Mouse (Mus musculus) hindbrain, postnatal 0 days (tissue): Measurements from ENCODE around the gene Manbal. TPM values are rescaled to one million over a fixed set of nuclear protein-coding genes. Genes with fewer than 3 reads are reported as not detected.

Experiments used
- ATAC-seq: fragments of 200-750 bp; cut with Nextera tagmentation; 2 replicates; pipeline ENCODE4 v1.8.0; 2017; ENCODE audit warnings: mild to moderate bottlenecking, moderate TSS enrichment, moderate library complexity
- DNase-seq: peaks from one replicate; pipeline ENCODE4 v3.0.0-alpha.2; 2015; ENCODE audit warnings: low spot score
- H3K27ac ChIP-seq: fragments of 300-500 bp; sonication (generic); 2 replicates; pipeline ENCODE4 v1.5.1; 2014; ENCODE audit warnings: mild to moderate bottlenecking
- H3K27me3 ChIP-seq: fragments of 300-500 bp; sonication (generic); 2 replicates; pipeline ENCODE4 v1.6.1; 2014; ENCODE audit warnings: low read length, mixed read lengths; ENCODE audit not compliant: insufficient read depth
- H3K36me3 ChIP-seq: fragments of 300-500 bp; sonication (generic); 2 replicates; pipeline ENCODE4 v1.6.1; 2014; ENCODE audit warnings: low read length, mixed read lengths; ENCODE audit not compliant: insufficient read depth
- H3K4me1 ChIP-seq: fragments of 300-500 bp; sonication (generic); 2 replicates; pipeline ENCODE4 v1.6.1; 2014; ENCODE audit warnings: antibody characterized with exemption, low read length, mixed read lengths; ENCODE audit not compliant: insufficient read depth
- H3K4me2 ChIP-seq: fragments of 300-500 bp; sonication (generic); 2 replicates; pipeline ENCODE4 v1.6.1; 2014; ENCODE audit warnings: low read depth, mild to moderate bottlenecking, low read length, moderate library complexity, mixed read lengths
- H3K4me3 ChIP-seq: fragments of 300-500 bp; sonication (generic); 2 replicates; pipeline ENCODE4 v1.5.1; 2014; ENCODE audit warnings: low read length
- H3K9ac ChIP-seq: fragments of 300-500 bp; sonication (generic); replicated peaks from 2 replicates; pipeline ENCODE4 v1.6.1; 2014; ENCODE audit warnings: mild to moderate bottlenecking, low read length, moderate library complexity, mixed read lengths
- H3K9me3 ChIP-seq: fragments of 300-500 bp; sonication (generic); 2 replicates; pipeline ENCODE4 v1.6.1; 2016; ENCODE audit warnings: low read length, mixed read lengths
- CTCF ChIP-seq: IDR thresholded peaks from 2 replicates; pipeline ENCODE4 v1.5.1; 2016; ENCODE audit warnings: antibody characterized with exemption, control low read depth, low read depth
- WGBS: fragments of 180-500 bp; shearing (Covaris S2); extraction: QIAGEN DNeasy Blood & Tissue Kit; methylation state at CpG from one replicate; pipeline ENCODE4 v1.1.7; 2014; 5-methylcytosine and 5-hydroxymethylcytosine counted together
- polyA plus RNA-seq: library from polyadenylated mRNA; unstranded; fragments of >200 nt; fragmentation: Nextera tagmentation; extraction: Ambion mirVana; gene quantifications from 2 replicates; pipeline ENCODE4 v1.2.1, GENCODE M21; 2015
- total RNA-seq: library from RNA; depleted of rRNA; stranded (reverse); fragments of >200 nt; gene quantifications from 2 replicates; pipeline ENCODE4 v1.2.3, GENCODE M21; 2014

Gene Manbal
- total and polyA plus RNA-seq, 2 experiments from 2014 or later: 74.4 to 135 TPM

- H3K27ac ChIP-seq: peak overlapping the region; percentile 81
- no peaks in the 10 kb centered on the region for H3K36me3 ChIP-seq
- no peaks in the 10 kb centered on the region for H3K9me3 ChIP-seq
- no peak for TF ChIP-seq CTCF
- H3K27me3 ChIP-seq: no peaks in the 10 kb centered on the region
- no peak overlapping the region for H3K9ac ChIP-seq
- peaks cover 17% of the 10 kb centered on the region for H3K4me1 ChIP-seq
- 23% methylated on average over 5 of the region's 5 CpGs for WGBS
- no peak for ATAC-seq
- peak; percentile 35 for DNase-seq
- no peak overlapping the region for H3K4me3 ChIP-seq
- H3K4me2 ChIP-seq: no peak overlapping the region
These were observed 25.0 kb upstream of the Manbal start for GRCm38 (mm10) chr2:157342328-157342926.

- Histone ChIP-seq H3K27ac (peak overlapping the region; percentile 81; the same call in 1 of the 2 replicates), H3K4me2 (no peak overlapping the region), H3K27me3 (no peaks in the 10 kb centered on the region), H3K4me3 (no peak overlapping the region), H3K9ac (no peak overlapping the region), H3K36me3 (no peaks in the 10 kb centered on the region), H3K9me3 (no peaks in the 10 kb centered on the region), H3K4me1 (peaks cover 25% of the 10 kb centered on the region)
- 62% methylated on average over 6 of the region's 6 CpGs for WGBS
- ATAC-seq (no peak), DNase-seq (no peak)
- no peak for TF ChIP-seq CTCF
These were observed 24.1 kb upstream of the Manbal start for GRCm38 (mm10) chr2:157343337-157343736.

GRCm38 (mm10) chr2:157347361-157348159, 19.8 kb upstream of the Manbal start, which contains the start of gene Ghrh:
Gene Ghrh, minus strand, starts transcription at chr2:157347506.
- Histone ChIP-seq H3K9me3 (no peaks in the 10 kb centered on the region), H3K4me2 (peak within 1 kb of the TSS; percentile 27; the same call in 1 of the 2 replicates), H3K27ac (peak within 1 kb of the TSS; percentile 93), H3K4me1 (peaks cover 30% of the 10 kb centered on the region), H3K9ac (peak within 1 kb of the TSS; percentile 38), H3K27me3 (no peaks in the 10 kb centered on the region), H3K36me3 (no peaks in the 10 kb centered on the region), H3K4me3 (no peak within 1 kb of the TSS)
- WGBS: 18% methylated on average over 26 of the region's 26 CpGs
- TF ChIP-seq CTCF: no peak
- DNase-seq: peak; percentile 86
- ATAC-seq: peak; percentile 89

GRCm38 (mm10) chr2:157349121-157349778, 18.1 kb upstream of the Manbal start:
- ATAC-seq (no peak; the same call in 1 of the 2 replicates), DNase-seq (peak; percentile 76)
- 28% methylated on average over 12 of the region's 12 CpGs for WGBS
- H3K36me3 ChIP-seq: no peaks in the 10 kb centered on the region
- no peak overlapping the region for H3K9ac ChIP-seq
- H3K4me1 ChIP-seq: peaks cover 25% of the 10 kb centered on the region
- no peak overlapping the region for H3K4me3 ChIP-seq
- H3K27ac ChIP-seq: peak overlapping the region; percentile 93
- 0 out of 2 replicates have a peak overlapping the region, but pooled peaks have one; percentile 2 for H3K4me2 ChIP-seq
- no peaks in the 10 kb centered on the region for H3K9me3 ChIP-seq
- no peak for TF ChIP-seq CTCF
- H3K27me3 ChIP-seq: no peaks in the 10 kb centered on the region

- Histone ChIP-seq H3K9me3 (no peaks in the 10 kb centered on the region), H3K4me1 (peaks cover 11% of the 10 kb centered on the region), H3K4me2 (no peak overlapping the region), H3K27ac (no peak overlapping the region), H3K36me3 (no peaks in the 10 kb centered on the region), H3K9ac (no peak overlapping the region), H3K27me3 (no peaks in the 10 kb centered on the region), H3K4me3 (no peak overlapping the region)
- TF ChIP-seq CTCF: no peak
- no peak for ATAC-seq
- 78% methylated on average over 4 of the region's 4 CpGs for WGBS
- DNase-seq: no peak
These were observed 14.2 kb upstream of the Manbal start for GRCm38 (mm10) chr2:157353183-157353582.

- no peak overlapping the region for H3K4me2 ChIP-seq
- DNase-seq (no peak), ATAC-seq (peak; percentile 41; the same call in 1 of the 2 replicates)
- H3K36me3 ChIP-seq: no peaks in the 10 kb centered on the region
- no peak overlapping the region for H3K9ac ChIP-seq
- no peak for TF ChIP-seq CTCF
- no peak overlapping the region for H3K27ac ChIP-seq
- no peaks in the 10 kb centered on the region for H3K9me3 ChIP-seq
- no peaks in the 10 kb centered on the region for H3K27me3 ChIP-seq
- peaks cover 2% of the 10 kb centered on the region; the same call in 1 of the 2 replicates for H3K4me1 ChIP-seq
- WGBS: 42% methylated on average over 3 of the region's 3 CpGs
- no peak overlapping the region for H3K4me3 ChIP-seq
These were observed 13.3 kb upstream of the Manbal start for GRCm38 (mm10) chr2:157354106-157354505.
